ENCODE assay signal across 10 mouse cellular contexts in the genomic region with DNA sequence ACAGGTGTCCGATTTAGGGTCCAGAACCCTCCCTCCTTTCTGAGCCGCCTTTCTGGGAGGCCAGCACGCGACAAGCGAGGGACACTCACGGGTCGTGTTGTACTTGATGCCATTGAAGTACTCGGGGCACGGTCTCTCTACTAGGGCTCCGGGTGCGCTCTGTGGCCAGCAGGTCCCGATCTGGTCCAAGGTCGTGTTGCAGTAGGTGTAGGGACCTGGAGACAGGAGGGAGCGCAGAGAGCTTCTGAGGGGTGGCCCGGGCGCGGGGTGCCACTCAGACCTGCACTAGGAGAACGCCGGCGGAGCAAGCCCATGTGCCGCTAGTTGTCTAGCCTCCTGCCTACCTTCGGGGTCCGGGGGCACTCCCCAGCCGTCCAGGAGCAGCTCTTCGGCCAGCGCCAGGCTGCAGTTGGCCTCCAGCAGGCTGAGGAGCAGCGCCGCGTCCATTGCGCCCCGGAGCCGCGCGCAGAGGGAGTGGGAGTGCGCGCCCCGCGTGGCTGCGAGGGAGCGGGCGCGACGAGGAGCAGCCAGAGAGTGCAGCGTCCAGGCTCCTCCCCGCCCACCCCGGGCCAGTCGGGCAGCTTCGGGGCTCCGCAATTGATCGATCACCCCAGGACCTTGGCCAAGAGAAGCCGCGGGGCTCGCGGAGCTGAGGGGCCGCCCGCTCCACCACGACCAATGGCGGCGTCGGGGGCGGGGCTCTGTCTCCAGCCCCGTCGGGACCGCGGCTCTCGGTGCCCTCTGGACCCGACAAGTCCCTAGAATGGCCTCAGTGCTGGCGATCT. TPM values are rescaled to one million over a fixed set of nuclear protein-coding genes. Genes with fewer than 3 reads are reported as not detected.
DNase-seq lines count a peak whose midpoint lies in the region; ATAC-seq lines count a peak whose summit lies in the region.
"Had no signal": no experiment of that assay in that cellular context is flagged by ENCODE, and none has a peak within 500 bp of the region (broad histone marks: within the 10 kb centered on the region; RNA-seq: fewer than 3 reads in every experiment).

No protein-coding gene starts in this region.

- H3K36me3 ChIP-seq in heart, embryonic 10.5 days, result no peaks in the 10 kb centered on the region
- no peaks in the 10 kb centered on the region for H3K36me3 ChIP-seq in hindbrain, embryonic 11.5 days (ENCODE audit: control insufficient read depth, insufficient read depth, low read length)
- no peaks in the 10 kb centered on the region for H3K36me3 ChIP-seq in limb, embryonic 13.5 days
- H3K36me3 ChIP-seq in neural tube, embryonic 12.5 days, result no peaks in the 10 kb centered on the region
- H3K36me3 ChIP-seq: G1E had no signal

- peaks cover 12% of the 10 kb centered on the region for H3K4me1 ChIP-seq in heart, embryonic 10.5 days
- H3K4me1 ChIP-seq in hindbrain, embryonic 11.5 days (replicated peaks; ENCODE audit: control insufficient read depth, insufficient read depth, low read length), result peaks cover 5% of the 10 kb centered on the region; the same call in 1 of the 2 replicates
- peaks cover 11% of the 10 kb centered on the region for H3K4me1 ChIP-seq in limb, embryonic 13.5 days
- H3K4me1 ChIP-seq in neural tube, embryonic 12.5 days, result peaks cover 11% of the 10 kb centered on the region

- peak overlapping the region; percentile 70 for H3K4me3 ChIP-seq in heart, embryonic 10.5 days
- H3K4me3 ChIP-seq in hindbrain, embryonic 11.5 days (ENCODE audit: low read depth, low read length), result peak overlapping the region; percentile 50
- peak overlapping the region; percentile 51 for H3K4me3 ChIP-seq in limb, embryonic 13.5 days
- H3K4me3 ChIP-seq in neural tube, embryonic 12.5 days, result peak overlapping the region; percentile 47

- WGBS in heart, embryonic 10.5 days, result under 1% methylated on average over 68 of the region's 68 CpGs
- 1% methylated on average over 55 of the region's 68 CpGs for WGBS in hindbrain, embryonic 11.5 days
- under 1% methylated on average over 68 of the region's 68 CpGs for WGBS in limb, embryonic 13.5 days
- WGBS in neural tube, embryonic 12.5 days, result under 1% methylated on average over 68 of the region's 68 CpGs

- H3K9ac ChIP-seq in hindbrain, embryonic 11.5 days (ENCODE audit: low read depth, low read length), result peak overlapping the region; percentile 36; the same call in 1 of the 2 replicates
- peak overlapping the region; percentile 21; the same call in 1 of the 2 replicates for H3K9ac ChIP-seq in limb, embryonic 13.5 days
- H3K9ac ChIP-seq in neural tube, embryonic 12.5 days, result peak overlapping the region; percentile 42; the same call in 1 of the 2 replicates

- no peak for DNase-seq in heart, embryonic 10.5 days (ENCODE audit: low spot score)
- DNase-seq in heart, adult 8-10 months (ENCODE audit: low spot score), result no peak
- DNase-seq in embryo, embryonic 10 days (ENCODE audit: low spot score), result peak; percentile 45
- DNase-seq in hindbrain, embryonic 11.5 days (ENCODE audit: low spot score), result peak; percentile 58
- DNase-seq in left cerebral cortex, adult 11 months (ENCODE audit: low spot score), result no peak
- DNase-seq in spleen, postnatal 36 days (ENCODE audit: low spot score in 2 of 2), result no peak

- H3K27ac ChIP-seq in heart, embryonic 10.5 days, result peak overlapping the region; percentile 2; the same call in 1 of the 2 replicates
- H3K27ac ChIP-seq in hindbrain, embryonic 11.5 days (ENCODE audit: low read depth, low read length), result no peak overlapping the region
- no peak overlapping the region for H3K27ac ChIP-seq in limb, embryonic 13.5 days
- H3K27ac ChIP-seq in neural tube, embryonic 12.5 days, result no peak overlapping the region

- H3K9me3 ChIP-seq in heart, embryonic 10.5 days, result no peaks in the 10 kb centered on the region
- no peaks in the 10 kb centered on the region for H3K9me3 ChIP-seq in hindbrain, embryonic 11.5 days (ENCODE audit: control insufficient read depth, low read length)
- H3K9me3 ChIP-seq in limb, embryonic 13.5 days, result no peaks in the 10 kb centered on the region
- H3K9me3 ChIP-seq in neural tube, embryonic 12.5 days, result no peaks in the 10 kb centered on the region
- H3K9me3 ChIP-seq: G1E had no signal

- peak; percentile 65 for ATAC-seq in hindbrain, embryonic 11.5 days (ENCODE audit: low FRiP score)
- no peak for ATAC-seq in limb, embryonic 13.5 days (ENCODE audit: low FRiP score, low read depth)
- peak; percentile 70; the same call in 1 of the 2 replicates for ATAC-seq in neural tube, embryonic 12.5 days (ENCODE audit: low FRiP score, low read depth)

- peaks cover 93% of the 10 kb centered on the region for H3K27me3 ChIP-seq in heart, embryonic 10.5 days (ENCODE audit: insufficient read depth, poor library complexity, severe bottlenecking)
- H3K27me3 ChIP-seq in hindbrain, embryonic 11.5 days (ENCODE audit: control insufficient read depth, insufficient read depth, low read length), result peaks cover 41% of the 10 kb centered on the region
- H3K27me3 ChIP-seq in limb, embryonic 13.5 days, result peaks cover 86% of the 10 kb centered on the region
- peaks cover 74% of the 10 kb centered on the region for H3K27me3 ChIP-seq in neural tube, embryonic 12.5 days (replicated peaks)

- H3K4me2 ChIP-seq in hindbrain, embryonic 11.5 days (replicated peaks; ENCODE audit: low read depth, low read length), result peak overlapping the region; percentile 89
- H3K4me2 ChIP-seq in limb, embryonic 13.5 days (replicated peaks), result peak overlapping the region; percentile 82
- peak overlapping the region; percentile 83 for H3K4me2 ChIP-seq in neural tube, embryonic 12.5 days (replicated peaks)

RNA-seq across cellular contexts. Expression of a gene that starts 15.3 kb away (rescaled TPM):
- 2.4 and 5.0 TPM in 2 replicates for polyA plus RNA-seq in heart, embryonic 10.5 days (2016; fragmentation: Nextera tagmentation; extraction: Ambion mirVana)
- 10 to 100 TPM; 20.4 to 30.3 (median 22.6) TPM for total RNA-seq in heart, adult 8-10 months (2022)
- 0.15 and 0.31 TPM in 2 replicates for polyA plus RNA-seq in hindbrain, embryonic 11.5 days (2014; fragmentation: Nextera tagmentation; extraction: Ambion mirVana)
- 0.09 and 0.18 TPM in 2 replicates for polyA plus RNA-seq in limb, embryonic 13.5 days (2015; fragmentation: Nextera tagmentation; extraction: Ambion mirVana)
- 0.47 and 0.66 TPM in 2 replicates for polyA plus RNA-seq in neural tube, embryonic 12.5 days (2016; fragmentation: Nextera tagmentation; extraction: Ambion mirVana)
- total RNA-seq: hematopoietic stem cell, adult 5-6 weeks had no signal
- polyA plus RNA-seq: G1E had no signal

RNA-seq across cellular contexts. Expression of a gene that starts 57.3 kb away (rescaled TPM):
- polyA plus RNA-seq in heart, embryonic 10.5 days (2016; fragmentation: Nextera tagmentation; extraction: Ambion mirVana), result 0.20 TPM in 1 of 2 replicates, not detected in the other
- total RNA-seq in heart, adult 8-10 months (2022), result 100 to 1,000 TPM in 1 of 4 experiments, 10 to 100 TPM in 3; 24.3 to 119 (median 52.8) TPM
- 0.28 TPM in 1 of 2 replicates, not detected in the other for polyA plus RNA-seq in hindbrain, embryonic 11.5 days (2014; fragmentation: Nextera tagmentation; extraction: Ambion mirVana)
- 0.36 and 0.71 TPM in 2 replicates for polyA plus RNA-seq in limb, embryonic 13.5 days (2015; fragmentation: Nextera tagmentation; extraction: Ambion mirVana)
- not detected in 2 replicates for polyA plus RNA-seq in neural tube, embryonic 12.5 days (2016; fragmentation: Nextera tagmentation; extraction: Ambion mirVana)
- total RNA-seq: G1E; hematopoietic stem cell, adult 5-6 weeks had no signal
- polyA plus RNA-seq: G1E had no signal

Comparison
In these comparisons a context has a peak if more than half of its experiments do, and no peak if none do; other contexts are left out.
1. DNase-seq: peak in embryo, embryonic 10 days (single experiment) and hindbrain, embryonic 11.5 days (single experiment); none in heart, embryonic 10.5 days (single experiment), heart, adult 8-10 months (single experiment), left cerebral cortex, adult 11 months (single experiment) and spleen, postnatal 36 days (0 of 2).
2. Peak in every context shown above with its lines, with median percentiles within 50 percentile points of each other: H3K4me3 ChIP-seq, H3K4me2 ChIP-seq and H3K9ac ChIP-seq.